Mouse (Mus musculus): ENCODE results near the gene Csf3. TPM values are rescaled to one million over a fixed set of nuclear protein-coding genes. Genes with fewer than 3 reads are reported as not detected.

Gene Csf3
- polyA plus RNA-seq, 1 experiment, result not detected

- H3K4me3 ChIP-seq (ENCODE audit: insufficient read depth, low read length), result no peak overlapping the region
- H3K27ac ChIP-seq (ENCODE audit: insufficient read depth, low read length), result peak overlapping the region; percentile 16; the same call in 1 of the 2 replicates
- peaks cover 23% of the 10 kb centered on the region for H3K4me1 ChIP-seq (ENCODE audit: control insufficient read depth, insufficient read depth, low read length)
- TF ChIP-seq POLR2A (IDR thresholded peaks at IDR 0.05; ENCODE audit: low read depth, low read length) (no peak), CTCF (IDR thresholded peaks at IDR 0.05; ENCODE audit: borderline replicate concordance, insufficient read depth, low read length) (no peak)
Measured at GRCm38 (mm10) chr11:98744456-98745019, 43.5 kb downstream of the Csf3 start.

- TF ChIP-seq CTCF (IDR thresholded peaks at IDR 0.05; ENCODE audit: borderline replicate concordance, insufficient read depth, low read length) (no peak), POLR2A (IDR thresholded peaks at IDR 0.05; ENCODE audit: low read depth, low read length) (no peak)
- Histone ChIP-seq H3K4me3 (ENCODE audit: insufficient read depth, low read length) (no peak overlapping the region), H3K4me1 (ENCODE audit: control insufficient read depth, insufficient read depth, low read length) (peaks cover 20% of the 10 kb centered on the region), H3K27ac (ENCODE audit: insufficient read depth, low read length) (peak overlapping the region; percentile 32; the same call in 1 of the 2 replicates)
Measured at GRCm38 (mm10) chr11:98745932-98746853, 45.1 kb downstream of the Csf3 start.

DNA sequence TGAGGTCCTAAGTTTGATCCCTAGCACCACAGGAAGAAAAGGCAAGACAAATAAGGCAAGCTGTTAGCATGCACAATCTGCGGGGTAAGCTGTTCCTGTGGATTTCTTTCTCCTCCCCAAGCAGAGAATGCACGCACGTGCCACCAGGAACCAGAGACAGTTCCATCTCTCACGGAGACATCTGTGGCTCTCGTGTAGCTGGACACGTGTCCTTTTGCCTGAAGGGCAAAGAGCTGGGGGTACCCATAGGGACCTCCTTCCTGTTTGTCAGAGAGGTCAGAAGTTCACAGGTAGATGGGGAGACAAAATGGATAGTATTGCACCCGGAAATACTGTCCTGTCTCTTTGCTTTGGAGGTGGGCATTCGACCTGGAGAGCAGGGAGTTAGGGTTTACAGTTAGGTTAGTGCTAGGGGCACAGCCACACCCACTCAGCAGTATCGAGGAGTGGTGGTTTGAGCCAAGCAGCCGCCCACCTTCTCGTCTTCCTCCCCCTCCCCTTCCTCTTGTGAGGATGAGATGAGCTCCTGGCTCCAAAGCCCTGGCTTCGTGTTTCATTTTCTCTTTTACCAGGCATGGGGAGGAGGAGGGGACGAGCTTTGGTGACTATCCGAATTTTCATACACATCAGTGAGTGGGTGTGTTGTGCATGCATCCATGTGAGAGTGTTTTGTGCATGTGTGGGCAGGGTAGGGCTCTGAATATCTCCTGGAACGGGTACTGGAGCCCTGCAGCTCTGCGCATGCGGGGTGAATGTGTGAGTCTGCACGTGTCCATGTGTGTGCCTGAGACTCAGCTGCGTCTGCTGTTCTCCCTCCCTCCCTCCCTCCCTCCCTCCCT, 46.0 kb downstream of the Csf3 start:
- no peak for TF ChIP-seq POLR2A (IDR thresholded peaks at IDR 0.05; ENCODE audit: low read depth, low read length)
- TF ChIP-seq CTCF (IDR thresholded peaks at IDR 0.05; ENCODE audit: borderline replicate concordance, insufficient read depth, low read length), result no peak
- Histone ChIP-seq H3K4me3 (ENCODE audit: insufficient read depth, low read length) (0 out of 2 replicates have a peak overlapping the region, but pooled peaks have one; percentile 3), H3K4me1 (ENCODE audit: control insufficient read depth, insufficient read depth, low read length) (peaks cover 20% of the 10 kb centered on the region), H3K27ac (ENCODE audit: insufficient read depth, low read length) (peak overlapping the region; percentile 32)

DNA sequence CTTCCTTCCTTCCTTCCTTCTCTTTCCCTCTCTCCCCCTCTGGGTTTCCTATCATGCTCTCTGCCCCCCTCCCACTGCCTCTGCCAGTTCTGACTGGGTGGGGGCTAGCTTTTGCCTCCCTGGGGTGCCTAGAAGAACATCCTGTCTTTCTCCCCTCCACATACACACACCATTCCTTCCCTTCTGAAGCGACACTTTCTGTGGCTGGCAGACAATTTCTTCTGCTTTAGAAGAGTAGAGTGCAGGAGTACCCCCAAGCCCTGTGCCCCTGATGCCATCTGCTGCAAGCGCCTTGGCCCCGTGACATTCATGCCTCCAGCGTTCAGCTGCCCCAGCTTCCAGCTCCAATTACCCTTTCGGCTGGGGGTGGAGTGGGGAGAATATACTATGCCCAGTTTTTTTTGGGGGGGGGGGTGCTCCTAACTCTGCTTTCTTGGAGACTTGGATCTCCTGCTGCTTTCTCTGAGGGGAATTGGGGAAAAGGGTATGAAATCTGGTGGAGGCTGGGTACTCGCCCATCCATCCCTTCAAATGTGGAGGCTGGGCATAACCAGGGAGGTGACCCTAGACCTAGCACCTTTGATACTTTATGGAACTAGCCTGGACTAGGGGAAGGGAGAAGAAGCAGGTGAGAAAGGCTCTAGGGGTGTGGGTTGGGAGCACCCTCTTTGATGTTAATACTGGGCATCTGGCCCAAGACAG, 46.9 kb downstream of the Csf3 start:
- TF ChIP-seq CTCF (IDR thresholded peaks at IDR 0.05; ENCODE audit: borderline replicate concordance, insufficient read depth, low read length) (no peak), POLR2A (IDR thresholded peaks at IDR 0.05; ENCODE audit: low read depth, low read length) (no peak)
- peaks cover 20% of the 10 kb centered on the region for H3K4me1 ChIP-seq (ENCODE audit: control insufficient read depth, insufficient read depth, low read length)
- peak overlapping the region; percentile 57 for H3K27ac ChIP-seq (ENCODE audit: insufficient read depth, low read length)
- H3K4me3 ChIP-seq (ENCODE audit: insufficient read depth, low read length), result no peak overlapping the region

- Histone ChIP-seq H3K4me1 (ENCODE audit: control insufficient read depth, insufficient read depth, low read length) (peaks cover 18% of the 10 kb centered on the region), H3K27ac (ENCODE audit: insufficient read depth, low read length) (peak overlapping the region; percentile 11; the same call in 1 of the 2 replicates), H3K4me3 (ENCODE audit: insufficient read depth, low read length) (no peak overlapping the region)
Measured at GRCm38 (mm10) chr11:98748506-98749416, 47.7 kb downstream of the Csf3 start.

DNA sequence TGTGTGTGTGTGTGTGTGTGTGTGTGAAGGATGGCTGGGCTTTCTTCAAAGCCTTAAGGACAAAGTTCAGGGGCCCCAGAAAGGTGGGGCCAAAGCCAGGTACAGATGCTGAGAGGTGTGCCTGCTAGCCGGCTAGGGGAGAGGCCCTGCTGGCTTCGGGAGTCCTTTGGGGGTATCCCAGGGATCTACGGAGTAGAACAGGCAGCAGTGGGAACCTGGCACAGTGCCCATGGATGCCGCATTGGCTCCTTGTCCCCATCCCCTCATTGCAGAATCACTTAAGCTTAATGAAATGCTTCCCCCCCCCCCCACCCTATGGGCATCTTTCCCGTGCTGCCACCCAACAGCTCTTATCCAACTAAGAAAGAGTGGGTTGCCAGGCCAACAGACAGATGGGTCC, 48.7 kb downstream of the Csf3 start:
- TF ChIP-seq CTCF (IDR thresholded peaks at IDR 0.05; ENCODE audit: borderline replicate concordance, insufficient read depth, low read length) (no peak), POLR2A (IDR thresholded peaks at IDR 0.05; ENCODE audit: low read depth, low read length) (no peak)
- H3K4me3 ChIP-seq (ENCODE audit: insufficient read depth, low read length), result no peak overlapping the region
- H3K27ac ChIP-seq (ENCODE audit: insufficient read depth, low read length), result no peak overlapping the region
- H3K4me1 ChIP-seq (ENCODE audit: control insufficient read depth, insufficient read depth, low read length), result peaks cover 22% of the 10 kb centered on the region

More at GRCm38 (mm10) chr11:98748506-98749416, 47.7 kb downstream of the Csf3 start:
- TF ChIP-seq POLR2A (IDR thresholded peaks at IDR 0.05; ENCODE audit: low read depth, low read length), result no peak
- TF ChIP-seq CTCF (IDR thresholded peaks at IDR 0.05; ENCODE audit: borderline replicate concordance, insufficient read depth, low read length), result no peak

DNA sequence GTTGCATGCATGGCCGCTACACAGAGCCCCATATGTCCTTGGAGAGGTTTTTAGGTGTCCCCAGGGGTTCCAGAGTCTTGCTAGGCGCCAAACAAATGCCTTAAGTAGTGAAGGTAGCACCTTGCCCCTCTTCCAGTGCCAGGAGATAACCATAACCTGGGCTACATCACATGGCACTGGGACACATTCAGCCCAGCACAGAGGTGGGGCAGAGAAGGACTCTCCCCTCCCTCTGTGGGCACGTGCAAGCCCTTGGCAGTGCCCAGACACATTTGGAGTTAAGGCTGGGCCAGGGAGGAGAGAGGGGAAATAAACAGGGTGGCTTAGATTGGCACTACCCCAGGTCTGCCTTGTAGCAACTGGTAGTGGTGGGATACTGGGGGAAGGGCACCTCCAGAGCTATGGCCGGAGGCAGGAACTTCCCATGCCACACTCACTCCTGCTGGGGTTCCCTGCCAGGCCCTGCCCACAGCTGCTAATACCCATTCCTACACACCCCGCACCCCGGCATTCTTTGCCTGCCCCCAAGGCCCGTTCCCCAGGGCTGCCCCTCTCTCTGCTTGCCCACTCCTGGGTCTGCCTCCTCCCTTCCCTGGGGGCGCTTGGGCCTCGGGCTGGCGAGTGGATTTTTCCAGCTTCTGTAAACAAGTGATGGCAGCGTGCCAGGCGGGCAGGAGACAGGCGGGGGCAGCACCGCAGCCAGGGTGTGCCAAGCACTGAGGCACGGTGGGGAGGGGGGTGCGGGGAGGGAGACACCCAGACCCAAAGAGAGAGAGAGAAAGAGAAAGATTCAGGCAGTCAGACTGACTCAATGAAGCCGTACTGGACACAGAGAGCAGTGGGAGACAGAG, 49.5 kb downstream of the Csf3 start:
- Histone ChIP-seq H3K4me3 (ENCODE audit: insufficient read depth, low read length) (no peak overlapping the region), H3K4me1 (ENCODE audit: control insufficient read depth, insufficient read depth, low read length) (peaks cover 22% of the 10 kb centered on the region)

More for the DNA sequence above, 49.5 kb downstream of the Csf3 start:
- peak overlapping the region; percentile 39 for H3K27ac ChIP-seq (ENCODE audit: insufficient read depth, low read length)
- TF ChIP-seq CTCF (IDR thresholded peaks at IDR 0.05; ENCODE audit: borderline replicate concordance, insufficient read depth, low read length), result no peak
- TF ChIP-seq POLR2A (IDR thresholded peaks at IDR 0.05; ENCODE audit: low read depth, low read length), result no peak

All from embryonic fibroblast, embryonic 13.5 days (primary cell).